Mouse (Mus musculus): ENCODE measurements at regions not wholly inside any gene's neighbourhood (a gene's known extent, or its start where the extent isn't known, plus 50 kb on each side); places are given as distances from the start of the nearest gene placed in this dataset.
"Not testable (repeated sequence)": the region's sequence is repeated elsewhere in the genome, so short reads cannot be mapped to it uniquely, and the experiment has no call there.

DNA sequence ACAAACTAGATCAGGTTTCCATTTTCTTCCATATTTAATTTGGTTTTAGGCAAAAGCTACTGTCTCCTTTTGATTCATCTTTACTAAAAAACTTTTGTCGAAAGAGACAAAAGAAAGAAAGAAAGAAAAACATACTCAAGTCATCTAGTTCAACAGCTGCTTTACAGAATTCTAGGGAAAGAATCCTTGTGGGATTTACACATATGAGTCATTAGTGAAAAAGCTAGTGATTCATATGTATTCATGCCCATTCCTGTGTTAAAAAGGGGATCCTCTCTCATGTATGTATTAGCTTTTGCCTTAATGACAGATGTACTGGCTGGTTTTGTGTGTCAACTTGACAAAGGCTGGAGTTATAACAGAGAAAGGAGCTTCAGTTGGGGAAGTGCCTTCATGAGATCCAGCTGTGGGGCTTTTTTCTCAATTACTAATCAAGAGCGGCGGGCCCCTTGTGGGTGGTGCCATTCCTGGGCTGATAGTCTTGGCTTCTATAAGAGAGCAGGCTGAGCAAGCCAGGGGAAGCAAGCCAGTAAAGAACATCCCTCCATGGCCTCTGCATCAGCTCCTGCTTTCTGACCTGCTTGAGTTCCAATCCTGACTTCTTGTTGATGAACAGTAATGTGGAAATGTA lies 200.1 kb upstream of the Flrt2 start:
- H3K4me2 ChIP-seq (ENCODE audit: low read depth, low read length); H3K27ac ChIP-seq (ENCODE audit: low read length); ATAC-seq (ENCODE audit: low read depth); H3K4me3 ChIP-seq (ENCODE audit: low read length); H3K4me1 ChIP-seq (replicated peaks; ENCODE audit: control insufficient read depth, insufficient read depth, low read length); H3K9me3 ChIP-seq (ENCODE audit: control insufficient read depth, low read length); H3K27me3 ChIP-seq (ENCODE audit: control insufficient read depth, insufficient read depth, low read depth, low read length); H3K9ac ChIP-seq (ENCODE audit: low read length); H3K36me3 ChIP-seq (ENCODE audit: control insufficient read depth, insufficient read depth, low read length): not testable (repeated sequence)
- WGBS, result 66% methylated on average over 3 of the region's 3 CpGs

DNA sequence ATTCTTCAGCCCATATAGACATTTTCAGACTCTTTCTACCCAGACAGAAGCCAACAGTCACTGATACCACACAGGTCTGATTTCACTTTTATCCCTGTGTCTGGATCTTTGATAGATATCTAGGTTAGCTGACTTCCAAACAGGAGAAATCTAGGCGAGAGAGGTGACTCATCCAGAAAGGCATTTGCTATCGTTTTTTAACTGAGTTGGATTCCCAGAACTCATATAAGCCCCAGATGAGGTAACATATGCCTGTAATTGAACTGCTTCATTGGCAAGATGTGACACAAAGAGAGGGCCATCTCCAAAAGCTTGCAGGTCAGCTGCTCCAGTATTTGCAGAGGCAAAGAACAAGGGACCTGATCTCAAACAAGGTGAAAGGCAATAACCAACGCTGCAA lies 190.6 kb upstream of the Flrt2 start:
- Histone ChIP-seq H3K4me1 (replicated peaks; ENCODE audit: control insufficient read depth, insufficient read depth, low read length) (no peaks in the 10 kb centered on the region), H3K9ac (ENCODE audit: low read length) (no peak overlapping the region), H3K4me3 (ENCODE audit: low read length) (no peak overlapping the region), H3K4me2 (ENCODE audit: low read depth, low read length) (no peak overlapping the region), H3K27ac (ENCODE audit: low read length) (no peak overlapping the region), H3K9me3 (ENCODE audit: control insufficient read depth, low read length) (no peaks in the 10 kb centered on the region), H3K36me3 (ENCODE audit: control insufficient read depth, insufficient read depth, low read length) (no peaks in the 10 kb centered on the region), H3K27me3 (ENCODE audit: control insufficient read depth, insufficient read depth, low read depth, low read length) (no peaks in the 10 kb centered on the region)
- 72% methylated on average over 3 of the region's 3 CpGs for WGBS
- ATAC-seq (ENCODE audit: low read depth), result no peak

DNA sequence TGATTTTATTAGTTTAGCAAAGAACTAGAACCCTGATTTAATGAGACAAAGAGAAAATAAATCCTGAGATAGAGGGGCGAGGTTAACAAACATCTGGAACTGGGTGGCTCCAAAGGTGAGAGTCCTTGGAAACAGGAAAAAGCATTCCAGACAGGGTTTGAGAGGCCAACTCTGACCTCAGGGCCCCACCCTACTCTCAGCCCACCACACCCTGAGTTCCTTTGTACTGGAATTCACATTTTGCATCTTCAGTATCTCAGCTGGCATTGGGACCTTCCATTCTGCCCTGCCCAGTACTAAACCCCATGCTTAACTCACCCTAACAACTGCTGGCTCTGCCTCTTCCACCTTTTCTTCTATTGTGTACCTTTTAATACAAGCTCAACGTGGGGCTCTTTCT lies 172.0 kb upstream of the Flrt2 start:
- no peak for ATAC-seq (ENCODE audit: low read depth)
- no peak overlapping the region for H3K4me2 ChIP-seq (ENCODE audit: low read depth, low read length)
- H3K27ac ChIP-seq (ENCODE audit: low read length), result no peak overlapping the region
- no peaks in the 10 kb centered on the region for H3K36me3 ChIP-seq (ENCODE audit: control insufficient read depth, insufficient read depth, low read length)
- H3K27me3 ChIP-seq (ENCODE audit: control insufficient read depth, insufficient read depth, low read depth, low read length), result no peaks in the 10 kb centered on the region
- H3K4me3 ChIP-seq (ENCODE audit: low read length), result no peak overlapping the region
- no peaks in the 10 kb centered on the region for H3K9me3 ChIP-seq (ENCODE audit: control insufficient read depth, low read length)
- H3K4me1 ChIP-seq (replicated peaks; ENCODE audit: control insufficient read depth, insufficient read depth, low read length), result no peaks in the 10 kb centered on the region
- 59% methylated on average over 2 of the region's 2 CpGs for WGBS
- H3K9ac ChIP-seq (ENCODE audit: low read length), result no peak overlapping the region

DNA sequence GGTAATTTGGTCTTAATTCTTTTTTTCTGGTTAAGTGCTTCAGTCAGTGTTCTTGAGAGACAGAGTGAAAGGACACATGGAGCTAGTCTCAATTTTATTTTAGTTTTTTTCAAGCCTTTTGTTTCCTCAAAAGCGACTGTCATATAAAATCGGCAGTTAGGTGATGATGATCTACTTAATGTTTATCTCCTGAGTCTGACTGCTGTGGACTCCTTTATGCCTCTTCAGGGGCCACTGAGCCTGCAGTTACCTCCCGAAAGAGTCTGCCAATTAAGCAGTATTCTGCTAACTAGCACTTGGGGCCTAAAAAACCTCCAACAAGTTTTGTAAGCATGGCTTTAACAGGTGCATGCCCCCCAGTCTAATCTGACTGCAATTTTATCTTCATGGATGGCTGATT lies 170.0 kb upstream of the Flrt2 start:
- H3K27me3 ChIP-seq (ENCODE audit: control insufficient read depth, insufficient read depth, low read depth, low read length), result no peaks in the 10 kb centered on the region
- H3K4me1 ChIP-seq (replicated peaks; ENCODE audit: control insufficient read depth, insufficient read depth, low read length), result no peaks in the 10 kb centered on the region
- H3K4me2 ChIP-seq (ENCODE audit: low read depth, low read length), result no peak overlapping the region
- H3K9ac ChIP-seq (ENCODE audit: low read length), result no peak overlapping the region
- no peak overlapping the region for H3K27ac ChIP-seq (ENCODE audit: low read length)
- no peak overlapping the region for H3K4me3 ChIP-seq (ENCODE audit: low read length)
- H3K9me3 ChIP-seq (ENCODE audit: control insufficient read depth, low read length), result no peaks in the 10 kb centered on the region
- no peaks in the 10 kb centered on the region for H3K36me3 ChIP-seq (ENCODE audit: control insufficient read depth, insufficient read depth, low read length)
- WGBS, result 69% methylated on average over 3 of the region's 3 CpGs
- no peak for ATAC-seq (ENCODE audit: low read depth)

DNA sequence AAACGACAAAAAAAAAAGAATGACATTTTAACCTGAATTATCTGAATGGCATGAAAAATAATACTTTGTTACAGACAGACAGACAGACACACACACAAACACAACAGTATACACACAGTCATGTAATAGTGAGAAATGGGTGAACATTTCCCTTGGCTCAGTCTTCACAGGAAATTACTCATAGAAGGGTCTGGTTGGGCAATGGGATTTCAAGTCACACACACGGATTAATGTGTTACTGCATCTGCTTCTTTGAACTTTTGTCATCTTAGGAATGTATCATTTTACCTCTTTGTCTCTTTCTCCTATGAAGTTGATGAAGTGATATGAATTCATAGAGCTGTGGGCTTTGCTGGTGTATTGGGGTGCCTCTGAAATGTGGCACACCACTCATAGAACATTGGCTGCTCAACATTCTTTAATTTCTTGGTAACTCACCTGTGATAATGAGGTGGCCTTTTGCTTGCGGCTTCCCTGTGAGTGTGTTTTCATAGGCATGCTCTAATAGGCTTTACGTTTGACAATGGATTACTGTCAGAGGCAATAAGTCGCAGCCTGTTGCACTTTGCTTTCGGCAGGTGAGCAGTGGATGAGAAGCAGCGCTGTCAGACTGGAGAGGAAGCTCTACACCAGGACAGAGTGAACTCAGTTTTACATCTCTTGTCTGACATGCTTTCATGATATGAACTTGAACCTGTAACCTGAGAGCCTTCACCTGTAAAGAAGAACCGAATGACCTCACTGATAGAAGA lies 158.0 kb upstream of the Flrt2 start:
- Histone ChIP-seq H3K4me2 (ENCODE audit: low read depth, low read length) (no peak overlapping the region), H3K9ac (ENCODE audit: low read length) (no peak overlapping the region), H3K27me3 (ENCODE audit: control insufficient read depth, insufficient read depth, low read depth, low read length) (no peaks in the 10 kb centered on the region), H3K9me3 (ENCODE audit: control insufficient read depth, low read length) (no peaks in the 10 kb centered on the region), H3K4me1 (replicated peaks; ENCODE audit: control insufficient read depth, insufficient read depth, low read length) (no peaks in the 10 kb centered on the region), H3K27ac (ENCODE audit: low read length) (no peak overlapping the region), H3K4me3 (ENCODE audit: low read length) (no peak overlapping the region), H3K36me3 (ENCODE audit: control insufficient read depth, insufficient read depth, low read length) (no peaks in the 10 kb centered on the region)
- 73% methylated on average over 8 of the region's 8 CpGs for WGBS
- ATAC-seq (ENCODE audit: low read depth), result no peak

DNA sequence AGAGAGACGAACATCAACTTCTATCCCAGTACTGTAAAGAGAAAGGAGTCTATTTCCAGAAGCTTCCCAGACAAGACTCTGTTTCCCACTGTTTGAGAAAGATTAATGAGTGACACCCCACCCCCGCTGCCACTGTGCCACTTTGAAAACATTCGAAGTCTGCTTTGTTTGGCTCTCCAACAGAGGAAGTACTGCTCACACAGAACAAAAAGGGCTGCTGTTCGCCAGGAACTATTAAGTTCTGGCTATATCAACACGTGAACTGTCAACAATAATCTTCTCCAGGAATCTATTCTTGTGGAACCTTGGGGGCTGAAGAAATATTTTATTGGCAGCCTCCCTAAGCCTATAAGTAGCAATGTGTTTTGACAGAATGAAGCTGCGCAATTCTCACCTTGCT lies 144.7 kb upstream of the Flrt2 start:
- no peak overlapping the region for H3K4me2 ChIP-seq (ENCODE audit: low read depth, low read length)
- WGBS, result 23% methylated on average over 6 of the region's 6 CpGs
- 0 out of 2 replicates have a peak, but pooled peaks cover 2% of the 10 kb centered on the region for H3K4me1 ChIP-seq (replicated peaks; ENCODE audit: control insufficient read depth, insufficient read depth, low read length)
- no peak overlapping the region for H3K27ac ChIP-seq (ENCODE audit: low read length)
- no peaks in the 10 kb centered on the region for H3K36me3 ChIP-seq (ENCODE audit: control insufficient read depth, insufficient read depth, low read length)
- H3K27me3 ChIP-seq (ENCODE audit: control insufficient read depth, insufficient read depth, low read depth, low read length), result no peaks in the 10 kb centered on the region
- H3K9me3 ChIP-seq (ENCODE audit: control insufficient read depth, low read length), result no peaks in the 10 kb centered on the region
- no peak overlapping the region for H3K9ac ChIP-seq (ENCODE audit: low read length)
- ATAC-seq (ENCODE audit: low read depth), result peak; percentile 51; the same call in 1 of the 2 replicates
- no peak overlapping the region for H3K4me3 ChIP-seq (ENCODE audit: low read length)

DNA sequence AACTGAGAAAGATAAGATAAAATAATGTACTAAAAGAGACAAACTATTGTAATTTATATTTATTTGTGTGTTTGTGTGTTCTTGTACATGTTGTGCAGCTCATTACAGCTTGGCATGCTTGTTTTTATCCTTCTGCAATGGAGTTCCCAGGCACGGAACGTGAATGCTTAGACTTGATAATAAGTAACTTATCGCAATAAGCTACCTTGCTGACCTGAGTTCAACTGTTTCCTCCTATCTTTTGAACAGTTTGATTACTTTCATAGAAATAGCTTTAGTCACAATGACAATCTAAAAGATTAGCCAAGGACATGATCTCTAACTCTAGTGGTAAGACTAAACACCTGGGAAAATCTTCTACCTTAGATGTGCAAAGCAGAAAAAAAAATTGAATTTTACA lies 138.9 kb upstream of the Flrt2 start:
- Histone ChIP-seq H3K36me3 (ENCODE audit: control insufficient read depth, insufficient read depth, low read length) (no peaks in the 10 kb centered on the region), H3K27ac (ENCODE audit: low read length) (no peak overlapping the region), H3K4me3 (ENCODE audit: low read length) (no peak overlapping the region), H3K9ac (ENCODE audit: low read length) (no peak overlapping the region), H3K27me3 (ENCODE audit: control insufficient read depth, insufficient read depth, low read depth, low read length) (no peaks in the 10 kb centered on the region), H3K4me2 (ENCODE audit: low read depth, low read length) (no peak overlapping the region), H3K4me1 (replicated peaks; ENCODE audit: control insufficient read depth, insufficient read depth, low read length) (no peaks in the 10 kb centered on the region), H3K9me3 (ENCODE audit: control insufficient read depth, low read length) (no peaks in the 10 kb centered on the region)
- ATAC-seq (ENCODE audit: low read depth), result no peak
- WGBS, result 93% methylated on average over 3 of the region's 3 CpGs

DNA sequence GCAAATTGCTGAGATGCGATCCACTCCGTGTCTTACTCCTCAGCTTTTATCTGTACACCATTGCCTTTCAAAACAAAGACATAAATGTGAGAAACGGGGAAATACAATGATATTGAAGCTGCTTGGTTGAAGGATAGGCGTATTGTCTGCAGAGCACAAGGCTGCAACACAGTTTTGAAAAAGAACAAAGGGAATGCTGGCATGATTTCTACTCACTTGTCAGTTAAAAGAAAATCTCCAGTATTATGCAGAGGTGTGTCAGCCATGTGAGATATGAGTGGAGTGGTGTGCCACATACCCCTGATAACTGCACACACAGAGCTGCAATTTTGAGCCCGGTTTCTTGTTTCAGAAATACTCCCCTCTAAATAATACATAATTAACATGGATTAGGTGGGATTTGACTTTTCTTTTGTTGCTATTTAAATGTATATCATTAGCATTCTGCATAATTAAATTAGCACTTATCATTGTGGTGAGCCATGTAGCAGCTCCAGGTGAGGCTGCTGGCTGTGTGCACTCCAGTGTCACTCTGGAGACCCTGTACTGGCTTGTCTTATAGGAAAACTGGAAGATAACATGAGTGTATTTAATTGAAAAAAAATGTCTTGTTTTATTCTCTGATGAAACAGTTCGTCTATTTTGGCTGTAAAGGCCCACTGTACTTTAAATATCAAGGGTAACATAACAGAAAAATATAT lies 133.2 kb upstream of the Flrt2 start:
- H3K27ac ChIP-seq (ENCODE audit: low read length), result no peak overlapping the region
- no peak overlapping the region for H3K4me3 ChIP-seq (ENCODE audit: low read length)
- no peak for ATAC-seq (ENCODE audit: low read depth)
- H3K36me3 ChIP-seq (ENCODE audit: control insufficient read depth, insufficient read depth, low read length), result no peaks in the 10 kb centered on the region
- no peak overlapping the region for H3K4me2 ChIP-seq (ENCODE audit: low read depth, low read length)
- no peak overlapping the region for H3K9ac ChIP-seq (ENCODE audit: low read length)
- H3K9me3 ChIP-seq (ENCODE audit: control insufficient read depth, low read length), result no peaks in the 10 kb centered on the region
- H3K4me1 ChIP-seq (replicated peaks; ENCODE audit: control insufficient read depth, insufficient read depth, low read length), result no peaks in the 10 kb centered on the region
- no peaks in the 10 kb centered on the region for H3K27me3 ChIP-seq (ENCODE audit: control insufficient read depth, insufficient read depth, low read depth, low read length)
- 66% methylated on average over 6 of the region's 6 CpGs for WGBS

DNA sequence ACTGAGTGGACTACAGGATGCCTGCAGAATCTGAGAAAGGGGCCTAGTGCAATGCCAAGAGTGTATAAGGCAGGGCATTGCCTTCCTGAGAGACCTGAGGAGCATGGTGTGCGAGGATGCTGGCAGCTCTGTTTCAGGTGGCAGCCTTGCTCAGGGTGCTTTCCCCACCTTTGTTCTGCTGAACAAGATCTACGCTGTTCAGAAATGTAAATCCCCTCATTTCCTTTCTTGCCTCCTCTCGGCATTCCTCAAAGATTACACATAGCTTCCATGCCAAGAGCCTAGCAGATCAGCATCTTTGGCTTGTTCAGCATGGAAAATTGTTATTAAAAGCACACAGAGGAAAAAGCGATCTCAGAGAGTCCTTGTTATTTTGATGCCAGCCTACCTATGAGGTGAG lies 128.6 kb upstream of the Flrt2 start:
- H3K27ac ChIP-seq (ENCODE audit: low read length), result no peak overlapping the region
- no peak overlapping the region for H3K4me3 ChIP-seq (ENCODE audit: low read length)
- ATAC-seq (ENCODE audit: low read depth), result peak; percentile 70
- no peak overlapping the region for H3K4me2 ChIP-seq (ENCODE audit: low read depth, low read length)
- H3K9me3 ChIP-seq (ENCODE audit: control insufficient read depth, low read length), result no peaks in the 10 kb centered on the region
- H3K27me3 ChIP-seq (ENCODE audit: control insufficient read depth, insufficient read depth, low read depth, low read length), result no peaks in the 10 kb centered on the region
- no peak overlapping the region for H3K9ac ChIP-seq (ENCODE audit: low read length)
- WGBS, result 28% methylated on average over 4 of the region's 4 CpGs
- H3K4me1 ChIP-seq (replicated peaks; ENCODE audit: control insufficient read depth, insufficient read depth, low read length), result no peaks in the 10 kb centered on the region
- no peaks in the 10 kb centered on the region for H3K36me3 ChIP-seq (ENCODE audit: control insufficient read depth, insufficient read depth, low read length)
